Mouse (Mus musculus) inflammation-experienced regulatory T-cells (primary cell): Measurements from ENCODE around the gene Nsa2. TPM values are rescaled to one million over a fixed set of nuclear protein-coding genes. Genes with fewer than 3 reads are reported as not detected.

ENCODE experiments used
- polyA plus RNA-seq, 2 experiments: library from polyadenylated mRNA; unstranded; fragments of 100-300 nt; shearing (Covaris generic); gene quantifications; one replicate each; pipeline ENCODE4 v1.2.1; 2017

Gene Nsa2
- 10 to 100 TPM; 75.2 to 77.1 TPM for polyA plus RNA-seq

DNA sequence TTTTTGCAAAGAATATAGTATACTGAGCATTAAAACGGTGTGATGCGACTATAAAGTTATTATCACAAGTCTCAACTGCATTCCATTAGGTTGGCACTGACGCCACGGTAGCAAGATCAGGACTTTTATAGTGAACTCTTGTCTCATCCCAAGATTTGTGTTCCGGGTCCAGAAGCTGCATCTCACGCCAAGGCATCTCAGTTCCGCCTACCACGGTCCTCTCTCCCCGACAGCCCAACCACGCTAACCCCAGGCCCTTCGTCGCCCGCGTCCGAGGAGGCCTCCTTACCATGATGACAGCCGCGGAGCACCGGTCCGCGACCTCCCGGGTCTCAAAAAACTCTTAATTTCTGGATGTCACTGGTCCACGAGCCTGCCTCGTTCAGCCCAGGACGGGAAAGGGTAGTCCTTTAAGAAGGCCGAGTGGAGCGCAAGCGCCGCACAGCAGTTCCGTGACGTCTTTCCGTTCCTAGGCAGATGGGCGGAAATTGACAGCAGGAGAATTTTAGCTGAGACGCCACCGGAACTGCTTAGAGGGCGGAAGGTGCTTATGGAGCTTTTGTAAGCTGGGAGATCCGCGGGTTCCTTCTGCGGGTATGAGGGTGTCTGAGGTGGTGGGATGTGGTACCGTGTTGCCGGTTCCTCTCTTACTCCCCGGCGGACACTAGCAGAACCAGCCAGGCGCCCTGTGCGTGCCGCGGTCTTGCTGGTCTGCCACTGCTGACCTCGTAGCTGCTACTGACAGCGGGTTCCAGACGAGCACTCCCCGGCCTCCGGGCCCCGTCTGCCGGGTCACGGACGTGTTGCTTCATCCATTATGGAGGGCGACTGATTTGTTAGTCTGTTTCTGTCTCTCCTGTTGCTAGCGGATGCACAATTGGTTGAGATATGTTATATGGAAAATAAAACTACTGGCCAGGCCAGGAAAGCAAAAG is at the start of gene Nsa2, which contains the start of gene Gfm2:
Gene Nsa2, minus strand, starts transcription at position 472 of the 935 bp plus-strand sequence.
Gene Gfm2, plus strand, starts transcription at position 472 of the 935 bp plus-strand sequence.

DNA sequence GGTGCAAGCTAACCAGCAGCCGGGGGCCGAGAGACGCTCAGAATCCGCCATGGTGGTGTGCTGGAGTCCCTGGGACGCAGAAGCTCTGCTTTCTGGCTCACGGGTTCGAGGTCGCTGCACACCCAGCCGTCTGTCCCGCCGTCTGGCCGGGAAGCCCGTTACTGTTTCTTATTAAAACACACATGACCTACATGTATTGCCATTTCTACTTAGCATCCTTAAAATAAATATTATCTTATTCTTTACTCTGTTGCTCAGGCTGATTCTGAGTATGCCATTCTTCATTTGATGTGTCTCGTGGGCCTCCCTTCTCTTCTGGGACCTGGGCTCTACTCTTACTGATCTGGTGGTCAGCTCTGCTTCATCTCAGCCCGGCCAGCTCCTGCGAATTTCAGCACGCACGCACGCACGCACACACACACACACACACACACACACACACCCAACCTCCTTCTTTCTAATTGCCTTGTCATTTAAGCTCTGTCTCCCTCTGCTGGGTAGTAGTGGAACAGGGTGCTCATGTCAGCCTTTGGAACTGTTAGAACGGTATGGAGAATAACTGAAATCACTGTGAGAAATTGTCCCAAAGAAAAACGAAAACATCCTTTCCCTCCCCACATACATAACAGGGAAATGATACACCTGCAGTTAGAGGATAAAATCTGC is 38.4 kb downstream of the Nsa2 start, which contains the start of gene Gm6169:
Gene Gm6169, minus strand, starts transcription at position 51 of the 666 bp plus-strand sequence.

Other genes starting within 250 kb of the Nsa2 start
- under 1 TPM in 1 of 2 experiments, not detected in 1; 0.16 TPM for gene Gcnt4, start 213.2 kb downstream of the Nsa2 start, polyA plus RNA-seq
- under 1 TPM; 0.14 to 0.43 TPM for gene 1700029F12Rik, start 103.6 kb downstream of the Nsa2 start, polyA plus RNA-seq
- gene Fam169a, start 70.7 kb downstream of the Nsa2 start, polyA plus RNA-seq: under 1 TPM; 0.16 to 0.99 TPM
- 1 to 10 TPM; 6.1 to 9.3 TPM for gene Gm6169, start 38.7 kb downstream of the Nsa2 start, polyA plus RNA-seq
- 10 to 100 TPM; 33.8 to 40.4 TPM for gene Gfm2, start within 50 bp of the Nsa2 start, polyA plus RNA-seq
- 10 to 100 TPM; 80.1 to 82.2 TPM for gene Hexb, start 60.4 kb upstream of the Nsa2 start, polyA plus RNA-seq
- gene Enc1, start 103.2 kb upstream of the Nsa2 start, polyA plus RNA-seq: 1 to 10 TPM in 1 of 2 experiments, under 1 TPM in 1; 0.42 to 1.4 TPM